11 mouse cellular contexts compared by ENCODE assay signal in the genomic region with DNA sequence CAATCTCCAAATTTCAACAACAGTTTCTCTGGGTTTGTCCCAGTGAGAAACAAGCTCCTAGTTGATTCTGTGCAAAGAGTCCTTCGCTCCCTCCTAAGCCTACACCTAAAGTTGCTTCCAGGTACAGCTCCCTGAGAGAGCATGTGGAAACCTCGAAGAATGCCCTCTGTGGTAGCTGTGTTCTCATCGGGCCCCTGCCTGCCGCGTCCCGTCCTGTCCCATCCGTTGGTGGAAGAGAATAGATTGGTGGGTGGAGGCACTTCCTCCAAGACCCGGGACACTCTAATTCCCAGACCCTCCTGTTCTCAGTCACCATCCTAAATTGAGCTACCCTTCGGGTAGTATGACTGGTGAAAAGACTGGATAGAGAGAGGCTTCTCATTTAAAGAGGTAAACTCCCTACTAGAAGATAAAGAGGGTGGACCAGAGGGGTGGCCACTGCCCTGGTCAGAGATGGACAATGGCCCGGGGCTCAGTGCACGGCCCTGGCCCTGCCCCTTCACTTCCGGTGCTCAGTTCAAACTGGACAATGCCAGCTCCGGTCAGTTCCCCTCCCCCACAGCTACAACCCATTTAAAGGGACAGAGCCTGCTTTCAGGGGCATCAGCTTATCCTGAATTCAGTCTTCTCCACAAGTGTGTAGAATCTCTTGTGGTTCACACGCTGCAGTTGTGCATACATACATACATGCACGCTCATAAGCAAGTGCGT. TPM values are rescaled to one million over a fixed set of nuclear protein-coding genes. Genes with fewer than 3 reads are reported as not detected.
DNase-seq lines count a peak whose midpoint lies in the region; ATAC-seq lines count a peak whose summit lies in the region.
"Had no signal": no experiment of that assay in that cellular context is flagged by ENCODE, and none has a peak within 500 bp of the region (broad histone marks: within the 10 kb centered on the region; RNA-seq: fewer than 3 reads in every experiment).

No protein-coding gene starts in this region.

- peaks cover 19% of the 10 kb centered on the region for H3K27me3 ChIP-seq in hindbrain, embryonic 14.5 days (ENCODE audit: control insufficient read depth, insufficient read depth, low read length)
- peaks cover 17% of the 10 kb centered on the region for H3K27me3 ChIP-seq in midbrain, embryonic 16.5 days (ENCODE audit: control insufficient read depth, insufficient read depth, low read depth, low read length)

- H3K9me3 ChIP-seq in hindbrain, embryonic 14.5 days (ENCODE audit: control insufficient read depth, low read length), result no peaks in the 10 kb centered on the region
- H3K9me3 ChIP-seq in midbrain, embryonic 16.5 days (replicated peaks; ENCODE audit: control insufficient read depth, low read length, poor library complexity, severe bottlenecking), result no peaks in the 10 kb centered on the region

- 2% methylated on average over 16 of the region's 16 CpGs for WGBS in hindbrain, embryonic 14.5 days
- WGBS in midbrain, embryonic 16.5 days, result 1% methylated on average over 16 of the region's 16 CpGs

- no peaks in the 10 kb centered on the region for H3K36me3 ChIP-seq in hindbrain, embryonic 14.5 days (replicated peaks; ENCODE audit: control insufficient read depth, insufficient read depth)
- H3K36me3 ChIP-seq in midbrain, embryonic 16.5 days (ENCODE audit: control insufficient read depth, insufficient read depth, low read length), result no peaks in the 10 kb centered on the region

- H3K27ac ChIP-seq in hindbrain, embryonic 14.5 days, result peak overlapping the region; percentile 18
- H3K27ac ChIP-seq in midbrain, embryonic 16.5 days (ENCODE audit: low read length), result peak overlapping the region; percentile 68
- H3K27ac ChIP-seq: layer of hippocampus, adult 2 months; stomach, postnatal 0 days had no signal

- peak overlapping the region; percentile 5; the same call in 1 of the 2 replicates for H3K9ac ChIP-seq in hindbrain, embryonic 14.5 days
- H3K9ac ChIP-seq in midbrain, embryonic 16.5 days (ENCODE audit: low read depth, low read length), result peak overlapping the region; percentile 53; the same call in 1 of the 2 replicates

- peaks cover 23% of the 10 kb centered on the region for H3K4me1 ChIP-seq in hindbrain, embryonic 14.5 days (replicated peaks; ENCODE audit: control insufficient read depth, insufficient read depth, low read length)
- peaks cover 26% of the 10 kb centered on the region for H3K4me1 ChIP-seq in midbrain, embryonic 16.5 days (ENCODE audit: control insufficient read depth, insufficient read depth, low read length)

- DNase-seq in cerebellum, adult 11 months, result peak; percentile 61
- peak; percentile 83 to 89 for DNase-seq in cerebellum, postnatal 25 days
- peak; percentile 59 for DNase-seq in hindbrain, embryonic 14.5 days (ENCODE audit: low spot score)
- DNase-seq in ovary, postnatal 14 days (ENCODE audit: low spot score), result no peak
- DNase-seq in heart, adult 9 months (ENCODE audit: low spot score in 2 of 2), result no peak
- DNase-seq in gastrocnemius, postnatal 4 days (ENCODE audit: low spot score in 2 of 2), result no peak

- H3K4me2 ChIP-seq in hindbrain, embryonic 14.5 days (replicated peaks), result peak overlapping the region; percentile 63
- peak overlapping the region; percentile 63 for H3K4me2 ChIP-seq in midbrain, embryonic 16.5 days (ENCODE audit: low read length)

- H3K4me3 ChIP-seq in hindbrain, embryonic 14.5 days (replicated peaks; ENCODE audit: low read length), result peak overlapping the region; percentile 14
- peak overlapping the region; percentile 35 for H3K4me3 ChIP-seq in midbrain, embryonic 16.5 days (ENCODE audit: low read depth, low read length)
- H3K4me3 ChIP-seq: layer of hippocampus, adult 2 months had no signal

- 0 out of 2 replicates have a peak, but pooled peaks have one; percentile 24 for ATAC-seq in hindbrain, embryonic 14.5 days (ENCODE audit: low FRiP score)
- ATAC-seq in midbrain, embryonic 16.5 days, result peak; percentile 82
- ATAC-seq: Patski had no signal

RNA-seq across cellular contexts. Expression of a gene that starts 1.2 kb away (rescaled TPM):
- 0.13 and 0.27 TPM in 2 replicates for polyA plus RNA-seq in hindbrain, embryonic 14.5 days (2014; fragmentation: Nextera tagmentation; extraction: Ambion mirVana)
- 0.37 and 0.44 TPM in 2 replicates for polyA plus RNA-seq in midbrain, embryonic 16.5 days (2015; fragmentation: Nextera tagmentation; extraction: Ambion mirVana)
- 1 to 10 TPM; 2.7 to 3.5 TPM for total RNA-seq in gastrocnemius, postnatal 4 days (2021)
- total RNA-seq: heart, adult 18-20 months; layer of hippocampus, adult 2 months had no signal
- polyA plus RNA-seq: Patski; stomach, postnatal 0 days had no signal

RNA-seq across cellular contexts. Expression of a gene that starts 19.1 kb away (rescaled TPM):
- polyA plus RNA-seq in hindbrain, embryonic 14.5 days (2014; fragmentation: Nextera tagmentation; extraction: Ambion mirVana), result 49.3 and 49.6 TPM in 2 replicates
- polyA plus RNA-seq in midbrain, embryonic 16.5 days (2015; fragmentation: Nextera tagmentation; extraction: Ambion mirVana), result 45.7 and 48.6 TPM in 2 replicates
- total RNA-seq in gastrocnemius, postnatal 4 days (2021), result 10 to 100 TPM; 27.1 to 28.8 TPM

RNA-seq across cellular contexts. Expression of a gene that starts 33.8 kb away (rescaled TPM):
- not detected in 2 replicates for polyA plus RNA-seq in hindbrain, embryonic 14.5 days (2014; fragmentation: Nextera tagmentation; extraction: Ambion mirVana)
- polyA plus RNA-seq in midbrain, embryonic 16.5 days (2015; fragmentation: Nextera tagmentation; extraction: Ambion mirVana), result not detected in 2 replicates
- under 1 TPM in 1 of 2 experiments, not detected in 1; 0.23 TPM for total RNA-seq in gastrocnemius, postnatal 4 days (2021)
- total RNA-seq: heart, adult 18-20 months; layer of hippocampus, adult 2 months had no signal
- polyA plus RNA-seq: Patski; stomach, postnatal 0 days had no signal

RNA-seq across cellular contexts. Expression of a gene that starts 40.8 kb away (rescaled TPM):
- 3.0 and 4.7 TPM in 2 replicates for polyA plus RNA-seq in hindbrain, embryonic 14.5 days (2014; fragmentation: Nextera tagmentation; extraction: Ambion mirVana)
- 3.8 and 6.6 TPM in 2 replicates for polyA plus RNA-seq in midbrain, embryonic 16.5 days (2015; fragmentation: Nextera tagmentation; extraction: Ambion mirVana)
- under 1 TPM in 1 of 2 experiments, not detected in 1; 0.54 TPM for total RNA-seq in gastrocnemius, postnatal 4 days (2021)

RNA-seq across cellular contexts. Expression of a gene that starts 51.3 kb away (rescaled TPM):
- polyA plus RNA-seq in hindbrain, embryonic 14.5 days (2014; fragmentation: Nextera tagmentation; extraction: Ambion mirVana), result 1,104 and 1,147 TPM in 2 replicates
- 937 and 974 TPM in 2 replicates for polyA plus RNA-seq in midbrain, embryonic 16.5 days (2015; fragmentation: Nextera tagmentation; extraction: Ambion mirVana)
- 100 to 1,000 TPM; 473 to 485 TPM for total RNA-seq in gastrocnemius, postnatal 4 days (2021)

Comparison
In these comparisons a context has a peak if more than half of its experiments do, and no peak if none do; other contexts are left out.
1. DNase-seq: peak in cerebellum, adult 11 months (single experiment), cerebellum, postnatal 25 days (2 of 2) and hindbrain, embryonic 14.5 days (single experiment); none in ovary, postnatal 14 days (single experiment), heart, adult 9 months (0 of 2) and gastrocnemius, postnatal 4 days (0 of 2).